Mouse (Mus musculus) CD4-positive helper T cell, adult 2 months (primary cell): ENCODE measurements around the gene Adarb1.

Experiments used
- DNase-seq: peaks from one replicate; pipeline ENCODE4 v3.0.0-alpha.2; 2012; ENCODE audit warnings: low read depth, missing footprints, low spot score

Adarb1 gene

GRCm38 (mm10) chr10:77385731-77386130 is 32.3 kb downstream of the Adarb1 start:
- DNase-seq: no peak

GRCm38 (mm10) chr10:77383045-77383444 is 35.0 kb downstream of the Adarb1 start:
- no peak for DNase-seq

- DNase-seq: no peak
These were observed 36.9 kb downstream of the Adarb1 start for GRCm38 (mm10) chr10:77381191-77381590.

- no peak for DNase-seq
These were observed 37.4 kb downstream of the Adarb1 start for GRCm38 (mm10) chr10:77380716-77381115.

- no peak for DNase-seq
These were observed 38.9 kb downstream of the Adarb1 start for GRCm38 (mm10) chr10:77379199-77379598.

- no peak for DNase-seq
These were observed 42.0 kb downstream of the Adarb1 start for GRCm38 (mm10) chr10:77376056-77376455.

GRCm38 (mm10) chr10:77374948-77375347 is 43.1 kb downstream of the Adarb1 start:
- DNase-seq: no peak

- DNase-seq: no peak
These were observed 43.7 kb downstream of the Adarb1 start for GRCm38 (mm10) chr10:77374407-77374806.

- no peak for DNase-seq
These were observed 47.9 kb downstream of the Adarb1 start for GRCm38 (mm10) chr10:77370129-77370528.

GRCm38 (mm10) chr10:77367973-77368372 is 50.1 kb downstream of the Adarb1 start:
- DNase-seq: no peak

- DNase-seq: peak; percentile 56
These were observed 51.1 kb downstream of the Adarb1 start for GRCm38 (mm10) chr10:77366959-77367358.

GRCm38 (mm10) chr10:77365212-77365611 is 52.9 kb downstream of the Adarb1 start:
- no peak for DNase-seq

GRCm38 (mm10) chr10:77360486-77360885 is 57.6 kb downstream of the Adarb1 start:
- no peak for DNase-seq

GRCm38 (mm10) chr10:77357957-77358356 is 60.1 kb downstream of the Adarb1 start:
- no peak for DNase-seq

GRCm38 (mm10) chr10:77353031-77353745 is 64.9 kb downstream of the Adarb1 start:
- DNase-seq: peak; percentile 65

GRCm38 (mm10) chr10:77342842-77343241 is 75.2 kb downstream of the Adarb1 start:
- DNase-seq: no peak

GRCm38 (mm10) chr10:77341711-77342110 is 76.4 kb downstream of the Adarb1 start:
- no peak for DNase-seq

GRCm38 (mm10) chr10:77341059-77341458 is 77.0 kb downstream of the Adarb1 start:
- no peak for DNase-seq

GRCm38 (mm10) chr10:77339871-77340341 is 78.2 kb downstream of the Adarb1 start:
- no peak for DNase-seq

- DNase-seq: no peak
These were observed 84.6 kb downstream of the Adarb1 start for GRCm38 (mm10) chr10:77333518-77333917.

- DNase-seq: no peak
These were observed 88.5 kb downstream of the Adarb1 start for GRCm38 (mm10) chr10:77329446-77330094.

- DNase-seq: no peak
These were observed 93.4 kb downstream of the Adarb1 start for GRCm38 (mm10) chr10:77324716-77325115.

- DNase-seq: no peak
These were observed 96.5 kb downstream of the Adarb1 start for GRCm38 (mm10) chr10:77321611-77322010.
